Mouse (Mus musculus) kidney, postnatal 0 days (tissue): ENCODE data around the gene Hnrnpf. TPM values are rescaled to one million over a fixed set of nuclear protein-coding genes. Genes with fewer than 3 reads are reported as not detected.

Source experiments
- ATAC-seq: fragments of 200-750 bp; cut with Nextera tagmentation; replicated peaks from 2 replicates; pipeline ENCODE4 v1.8.0; 2017; ENCODE audit warnings: low read depth, moderate number of reproducible peaks, moderate TSS enrichment, moderate library complexity; ENCODE audit not compliant: low FRiP score
- DNase-seq: peaks from one replicate; pipeline ENCODE4 v3.0.0-alpha.2; 2016; ENCODE audit warnings: low spot score
- H3K27ac ChIP-seq: fragments of 300-500 bp; sonication (generic); 2 replicates; pipeline ENCODE4 v1.5.1; 2014; ENCODE audit warnings: mild to moderate bottlenecking
- H3K27me3 ChIP-seq: fragments of 300-500 bp; sonication (generic); 2 replicates; pipeline ENCODE4 v1.6.1; 2014; ENCODE audit warnings: low read length, mixed read lengths; ENCODE audit not compliant: insufficient read depth
- H3K36me3 ChIP-seq: fragments of 300-500 bp; sonication (generic); 2 replicates; pipeline ENCODE4 v1.6.1; 2014; ENCODE audit warnings: low read length, mixed read lengths; ENCODE audit not compliant: insufficient read depth
- H3K4me1 ChIP-seq: fragments of 300-500 bp; sonication (generic); replicated peaks from 2 replicates; pipeline ENCODE4 v1.6.1; 2014; ENCODE audit warnings: antibody characterized with exemption, low read length, mixed read lengths; ENCODE audit not compliant: insufficient read depth
- H3K4me2 ChIP-seq: fragments of 300-500 bp; sonication (generic); 2 replicates; pipeline ENCODE4 v1.6.1; 2014; ENCODE audit warnings: mild to moderate bottlenecking, low read length, moderate library complexity, mixed read lengths
- H3K4me3 ChIP-seq: fragments of 300-500 bp; sonication (generic); replicated peaks from 2 replicates; pipeline ENCODE4 v1.5.1; 2014; ENCODE audit warnings: low read depth, low read length
- H3K9ac ChIP-seq: fragments of 300-500 bp; sonication (generic); 2 replicates; pipeline ENCODE4 v1.6.1; 2014; ENCODE audit warnings: low read depth, low read length
- H3K9me3 ChIP-seq: fragments of 300-500 bp; sonication (generic); replicated peaks from 2 replicates; pipeline ENCODE4 v1.6.1; 2016; ENCODE audit warnings: low read length, inconsistent platforms, mixed read lengths
- CTCF ChIP-seq: IDR thresholded peaks from 2 replicates; pipeline ENCODE4 v1.5.1; 2016; ENCODE audit warnings: antibody characterized with exemption, low read depth, mild to moderate bottlenecking, moderate library complexity
- WGBS: fragments of 180-500 bp; shearing (Covaris S2); extraction: QIAGEN DNeasy Blood & Tissue Kit; methylation state at CpG from one replicate; pipeline ENCODE4 v1.1.7; 2014; 5-methylcytosine and 5-hydroxymethylcytosine counted together
- polyA plus RNA-seq: library from polyadenylated mRNA; unstranded; fragments of >200 nt; fragmentation: Nextera tagmentation; extraction: Ambion mirVana; gene quantifications from 2 replicates; pipeline ENCODE4 v1.2.1, GENCODE M21; 2015

The Hnrnpf gene
- polyA plus RNA-seq: 555 and 598 TPM in 2 replicates

DNA sequence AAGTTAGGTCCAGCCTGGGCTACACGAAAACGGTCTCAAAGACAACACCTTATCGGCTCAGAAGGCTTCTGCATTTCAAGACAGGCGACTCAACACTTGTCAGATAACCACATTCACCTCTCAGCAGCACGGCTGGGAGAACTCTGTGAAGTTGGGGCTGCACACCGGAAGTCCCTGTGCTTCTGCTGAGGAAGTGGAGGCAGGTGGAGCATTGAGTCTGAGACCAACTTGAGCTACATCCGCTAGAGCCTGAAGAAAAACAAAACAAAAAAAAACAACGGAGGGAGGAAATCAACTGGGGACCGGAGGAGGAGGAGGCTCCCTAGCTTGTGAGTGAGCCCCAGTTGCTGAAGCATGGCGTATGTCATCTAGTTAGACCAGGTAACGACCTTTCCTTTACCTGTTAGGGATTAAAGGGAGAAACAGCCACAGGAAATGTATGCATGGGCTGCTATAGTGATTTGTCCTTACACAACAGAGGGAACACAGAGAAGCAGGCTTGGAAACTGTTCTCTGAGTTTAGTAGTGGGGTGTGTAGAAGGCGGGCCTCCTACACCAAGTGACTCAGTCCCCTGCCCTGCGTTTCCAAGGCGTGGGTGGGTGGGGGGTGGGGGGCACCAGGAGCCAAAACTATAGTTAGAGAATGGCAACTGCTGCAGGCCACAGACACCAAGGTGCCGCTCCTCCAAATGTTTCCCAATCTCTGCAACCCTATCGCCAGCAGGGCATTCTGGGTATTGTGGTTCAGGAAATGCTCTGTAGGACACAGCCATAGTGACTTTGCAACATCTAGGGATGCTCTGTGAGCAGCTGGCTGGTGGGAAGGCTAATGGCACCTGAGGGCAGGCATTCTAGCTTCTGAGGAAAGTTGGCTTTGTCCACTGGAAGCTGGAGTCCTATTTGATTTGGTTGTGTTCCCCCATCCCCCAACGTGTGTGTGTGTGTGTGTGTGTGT is at the start of gene Hnrnpf:
Gene Hnrnpf (plus strand): TSS at position 199 of the 955 bp plus-strand sequence.
- Histone ChIP-seq H3K9me3 (no peaks in the 10 kb centered on the region), H3K4me1 (peaks cover 8% of the 10 kb centered on the region; the same call in 1 of the 2 replicates), H3K4me3 (no peak within 1 kb of the TSS), H3K27me3 (no peaks in the 10 kb centered on the region), H3K4me2 (no peak within 1 kb of the TSS), H3K27ac (peak within 1 kb of the TSS; percentile 15; the same call in 1 of the 2 replicates), H3K36me3 (no peaks in the 10 kb centered on the region), H3K9ac (no peak within 1 kb of the TSS)
- WGBS: 67% methylated on average over 17 of the region's 17 CpGs
- TF ChIP-seq CTCF: no peak
- ATAC-seq: no peak
- no peak for DNase-seq

DNA sequence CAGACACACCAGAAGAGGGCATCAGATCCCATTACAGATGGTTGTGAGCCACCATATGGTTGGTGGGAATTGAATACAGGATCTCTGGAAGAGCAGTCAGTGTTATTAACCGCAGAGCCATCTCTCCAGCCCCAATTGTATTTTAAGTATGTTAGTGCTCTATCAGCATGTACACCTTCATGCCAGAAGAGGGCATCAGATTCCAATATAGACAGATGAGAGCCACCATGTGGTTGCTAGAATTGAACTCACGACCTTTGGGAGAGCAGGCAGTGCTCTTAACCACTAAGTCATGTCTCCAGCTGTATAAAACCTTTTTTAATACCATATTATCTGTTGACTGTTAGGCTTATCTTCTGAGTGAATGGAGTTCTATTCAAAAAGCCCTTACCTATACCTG is 48.4 kb upstream of the Hnrnpf start:
- peak; percentile 12 for DNase-seq
- no peaks in the 10 kb centered on the region for H3K4me1 ChIP-seq
- WGBS: 70% methylated on average over 2 of the region's 2 CpGs
- H3K9ac ChIP-seq: no peak overlapping the region
- H3K36me3 ChIP-seq: 0 out of 2 replicates have a peak, but pooled peaks cover 9% of the 10 kb centered on the region
- no peaks in the 10 kb centered on the region for H3K27me3 ChIP-seq
- H3K4me2 ChIP-seq: no peak overlapping the region
- H3K4me3 ChIP-seq: no peak overlapping the region
- no peak overlapping the region for H3K27ac ChIP-seq
- H3K9me3 ChIP-seq: no peaks in the 10 kb centered on the region
- peak; percentile 51 for TF ChIP-seq CTCF
- ATAC-seq: no peak

DNA sequence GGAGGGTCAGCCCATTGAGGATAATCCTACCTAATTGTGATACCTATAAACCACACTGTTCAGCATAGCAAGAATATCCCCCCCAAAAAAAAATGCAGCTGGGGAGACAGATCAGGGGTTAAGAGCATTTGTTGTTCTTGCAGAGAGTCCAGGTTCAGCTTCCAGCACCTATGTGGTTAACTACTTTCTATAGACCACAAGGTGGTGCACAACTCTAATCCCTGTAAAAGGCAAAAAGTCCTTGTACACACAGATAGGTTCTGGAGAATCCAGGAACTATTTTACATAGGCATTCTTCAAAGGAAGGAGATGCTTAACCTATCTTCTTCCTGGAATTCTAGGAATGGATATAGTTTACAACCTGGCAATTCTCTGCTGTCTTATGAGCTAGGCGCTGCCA is 42.1 kb upstream of the Hnrnpf start:
- Histone ChIP-seq H3K9ac (no peak overlapping the region), H3K27ac (no peak overlapping the region), H3K27me3 (no peaks in the 10 kb centered on the region), H3K4me3 (no peak overlapping the region), H3K36me3 (no peaks in the 10 kb centered on the region), H3K4me2 (no peak overlapping the region), H3K9me3 (no peaks in the 10 kb centered on the region), H3K4me1 (no peaks in the 10 kb centered on the region)
- TF ChIP-seq CTCF: peak; percentile 66
- WGBS: 64% methylated on average over 1 of the region's 1 CpGs
- no peak for ATAC-seq
- peak; percentile 61 for DNase-seq

DNA sequence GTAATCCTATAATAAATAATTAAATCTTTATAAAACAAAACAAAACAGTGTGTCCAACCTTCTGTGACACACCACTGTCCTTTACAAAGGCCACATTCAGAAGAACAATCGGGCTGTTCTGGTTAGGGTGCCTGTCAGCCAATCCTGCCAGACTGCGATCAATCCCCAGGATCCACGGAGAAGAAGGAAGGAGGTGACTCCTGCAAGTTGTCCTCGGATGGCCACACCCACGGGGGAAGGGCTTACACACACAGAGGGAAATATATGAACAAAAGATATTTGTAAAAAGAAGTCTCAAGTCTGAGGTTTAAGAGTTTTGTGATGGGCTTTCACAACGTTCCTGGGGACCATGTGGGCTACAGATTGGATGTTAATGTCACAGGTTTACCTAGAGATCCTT is 38.3 kb upstream of the Hnrnpf start, which contains the start of gene Zfp239:
Gene Zfp239 (plus strand): TSS at position 253 of the 400 bp plus-strand sequence.
- no peak for TF ChIP-seq CTCF
- no peak within 1 kb of the TSS for H3K27ac ChIP-seq
- H3K4me3 ChIP-seq: peak within 1 kb of the TSS; percentile 60
- peak within 1 kb of the TSS; percentile 65 for H3K9ac ChIP-seq
- H3K9me3 ChIP-seq: no peaks in the 10 kb centered on the region
- H3K27me3 ChIP-seq: no peaks in the 10 kb centered on the region
- no peak for DNase-seq
- WGBS: 68% methylated on average over 6 of the region's 6 CpGs
- no peaks in the 10 kb centered on the region for H3K36me3 ChIP-seq
- peak within 1 kb of the TSS; percentile 82 for H3K4me2 ChIP-seq
- 0 out of 2 replicates have a peak, but pooled peaks cover 2% of the 10 kb centered on the region for H3K4me1 ChIP-seq
- no peak for ATAC-seq

DNA sequence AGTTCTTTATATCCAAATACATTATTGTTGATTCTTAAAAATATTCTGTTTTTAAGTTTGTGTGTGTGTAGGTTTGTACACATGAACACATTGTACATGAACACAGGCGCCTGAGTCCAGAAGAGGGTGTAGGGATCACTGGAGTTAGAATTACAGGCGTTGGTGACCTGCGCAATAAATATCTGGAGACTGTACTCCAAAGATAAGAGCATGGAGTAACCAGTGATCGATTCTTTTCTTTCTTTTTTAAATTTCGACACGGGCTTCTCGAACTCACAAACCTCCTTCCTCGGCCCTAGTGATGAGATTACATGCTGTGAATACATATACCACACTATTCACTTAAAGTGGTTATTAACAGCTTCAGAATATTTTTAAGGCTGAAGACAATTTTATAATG is 37.7 kb upstream of the Hnrnpf start:
- no peak overlapping the region for H3K9ac ChIP-seq
- TF ChIP-seq CTCF: no peak
- no peak for ATAC-seq

DNA sequence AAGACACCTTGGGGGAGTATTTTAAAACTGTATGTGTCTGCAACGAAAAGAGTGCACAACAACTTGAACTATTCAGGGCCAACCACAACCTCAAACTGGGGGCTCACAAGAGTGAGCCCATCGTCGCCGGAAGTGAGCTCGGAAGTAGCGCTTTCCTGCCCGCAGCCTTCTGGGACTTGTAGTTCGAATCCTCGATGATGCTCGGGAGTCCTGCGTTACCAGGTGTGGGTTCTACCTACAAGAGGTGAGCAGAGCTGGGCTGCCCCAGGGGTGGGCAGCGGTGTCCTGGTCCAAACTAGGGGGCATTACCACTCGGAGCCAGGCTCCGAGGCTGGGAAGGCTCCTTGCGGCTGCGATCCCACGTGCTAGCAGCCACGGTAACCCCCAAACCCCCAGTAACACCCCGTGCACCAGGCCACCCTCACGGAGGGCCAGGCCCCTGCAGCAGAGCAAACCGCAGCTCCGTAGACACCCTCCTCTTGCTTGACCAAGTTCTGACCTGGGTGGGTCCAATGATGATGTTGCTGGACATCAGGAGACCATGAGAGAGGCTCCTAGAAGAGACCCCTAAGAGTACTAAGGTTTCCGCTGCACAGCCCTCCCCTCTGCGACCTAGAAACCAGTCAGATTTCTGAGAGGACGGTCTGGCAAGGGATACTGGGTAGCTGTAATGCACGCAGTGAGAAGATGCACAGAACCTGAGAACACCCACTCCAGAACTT is 37.1 kb upstream of the Hnrnpf start:
- 2% methylated on average over 26 of the region's 26 CpGs for WGBS
- peak; percentile 74 for DNase-seq

More for the DNA sequence above, 37.7 kb upstream of the Hnrnpf start:
- Histone ChIP-seq H3K36me3 (no peaks in the 10 kb centered on the region), H3K27me3 (no peaks in the 10 kb centered on the region), H3K4me3 (0 out of 2 replicates have a peak overlapping the region, but pooled peaks have one; percentile 60), H3K4me1 (0 out of 2 replicates have a peak, but pooled peaks cover 2% of the 10 kb centered on the region), H3K27ac (no peak overlapping the region), H3K4me2 (peak overlapping the region; percentile 82), H3K9me3 (no peaks in the 10 kb centered on the region)
- no peak for DNase-seq
- 78% methylated on average over 8 of the region's 8 CpGs for WGBS

More for the DNA sequence above, 37.1 kb upstream of the Hnrnpf start:
- H3K27ac ChIP-seq: no peak overlapping the region
- no peaks in the 10 kb centered on the region for H3K27me3 ChIP-seq
- H3K4me3 ChIP-seq: peak overlapping the region; percentile 60
- peak overlapping the region; percentile 82 for H3K4me2 ChIP-seq
- ATAC-seq: peak; percentile 61; the same call in 1 of the 2 replicates
- no peak for TF ChIP-seq CTCF
- H3K9ac ChIP-seq: peak overlapping the region; percentile 65
- 0 out of 2 replicates have a peak, but pooled peaks cover 2% of the 10 kb centered on the region for H3K4me1 ChIP-seq
- H3K9me3 ChIP-seq: no peaks in the 10 kb centered on the region
- H3K36me3 ChIP-seq: no peaks in the 10 kb centered on the region
